Comparison of ENCODE assay signal across 9 mouse cellular contexts in the genomic region with DNA sequence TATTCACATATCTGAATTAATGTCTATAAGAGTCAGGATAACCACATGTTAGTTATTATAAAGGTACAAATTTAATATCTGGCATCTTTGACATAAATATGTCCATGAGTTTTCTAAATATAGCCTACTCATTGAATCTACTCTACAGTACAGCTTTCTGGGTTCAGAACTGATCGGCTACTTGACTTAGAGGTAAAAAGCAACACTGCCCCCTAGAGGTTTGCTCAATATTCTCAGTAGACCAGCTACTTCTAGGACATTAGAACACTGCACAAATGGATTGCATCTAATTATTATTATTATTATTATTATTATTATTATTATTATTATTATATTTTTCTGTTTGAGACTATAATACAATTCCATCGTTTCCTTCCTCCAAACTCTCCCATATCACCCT.
A peak's percentile ranks its signal among the peaks of the same experiment; 100 is the strongest.
DNase-seq lines count a peak whose midpoint lies in the region; ATAC-seq and TF ChIP-seq lines count a peak whose summit lies in the region.
"Had no signal": no experiment of that assay in that cellular context is flagged by ENCODE, and none has a peak within 500 bp of the region (broad histone marks: within the 10 kb centered on the region; RNA-seq: fewer than 3 reads in every experiment).

No protein-coding gene starts in this region.

- H3K9me3 ChIP-seq in stomach, postnatal 0 days (ENCODE audit: control insufficient read depth, low read length): no peaks in the 10 kb centered on the region

- no peak for ATAC-seq in stomach, postnatal 0 days (ENCODE audit: low FRiP score, low TSS enrichment)
- no peak for ATAC-seq in inflammation-experienced regulatory T-cells, adult 6 months
- ATAC-seq in megakaryocyte, adult 5-6 weeks (ENCODE audit: poor library complexity, severe bottlenecking): no peak

- WGBS in kidney, adult 2 months: 17% methylated on average over 2 of the region's 2 CpGs
- 24% methylated on average over 2 of the region's 2 CpGs for WGBS in stomach, postnatal 0 days

- H3K27ac ChIP-seq in kidney, adult 2 months (ENCODE audit: insufficient read depth, low read depth, low read length): no peak overlapping the region
- no peak overlapping the region for H3K27ac ChIP-seq in stomach, postnatal 0 days (replicated peaks)

- no peak overlapping the region for H3K4me2 ChIP-seq in stomach, postnatal 0 days (replicated peaks; ENCODE audit: low read depth)

- no peak overlapping the region for H3K4me3 ChIP-seq in kidney, adult 2 months (ENCODE audit: insufficient read depth, low read depth, low read length)
- H3K4me3 ChIP-seq in stomach, postnatal 0 days (ENCODE audit: low read depth, low read length): no peak overlapping the region

- TF ChIP-seq CTCF in kidney, adult 2 months (conservative IDR thresholded peaks at IDR 0.05; ENCODE audit: insufficient read depth, insufficient read length, low read depth, low read length): no peak
- TF ChIP-seq CTCF in stomach, postnatal 0 days (IDR thresholded peaks at IDR 0.05; ENCODE audit: low read depth): peak; percentile 64

- no peaks in the 10 kb centered on the region for H3K36me3 ChIP-seq in kidney, adult 2 months (ENCODE audit: control insufficient read depth, insufficient read depth, low read length)
- no peaks in the 10 kb centered on the region for H3K36me3 ChIP-seq in stomach, postnatal 0 days (ENCODE audit: control insufficient read depth, insufficient read depth, low read length)

- no peak overlapping the region for H3K9ac ChIP-seq in stomach, postnatal 0 days (ENCODE audit: low read length)

- no peak for TF ChIP-seq POLR2A in kidney, adult 2 months (IDR thresholded peaks at IDR 0.05; ENCODE audit: low read depth, low read length)

- no peaks in the 10 kb centered on the region for H3K4me1 ChIP-seq in kidney, adult 2 months (ENCODE audit: control insufficient read depth, insufficient read depth, low read length)
- H3K4me1 ChIP-seq in stomach, postnatal 0 days (replicated peaks; ENCODE audit: control insufficient read depth, insufficient read depth): no peaks in the 10 kb centered on the region

- DNase-seq in kidney, adult 2 months: peak; percentile 6
- no peak for DNase-seq in kidney, postnatal 14 days
- DNase-seq in right cerebral cortex, adult 18-20 months: peak; percentile 19
- DNase-seq in right cerebral cortex, postnatal 25 days: no peak
- peak; percentile 80 for DNase-seq in embryo, embryonic 10.5 days (ENCODE audit: low spot score)
- no peak for DNase-seq in stomach, postnatal 0 days (ENCODE audit: low spot score)
- DNase-seq: adrenal gland, adult 8-10 months had no signal

- no peak for TF ChIP-seq EP300 in stomach, postnatal 0 days (optimal IDR thresholded peaks at IDR 0.05)

- no peaks in the 10 kb centered on the region for H3K27me3 ChIP-seq in kidney, adult 2 months (replicated peaks; ENCODE audit: control insufficient read depth, insufficient read depth, low read length)
- no peaks in the 10 kb centered on the region for H3K27me3 ChIP-seq in stomach, postnatal 0 days (ENCODE audit: control insufficient read depth, insufficient read depth, low read length)

Comparison
In these comparisons a context has a peak if more than half of its experiments do, and no peak if none do; other contexts are left out.
1. DNase-seq: peak in kidney, adult 2 months (single experiment), right cerebral cortex, adult 18-20 months (single experiment) and embryo, embryonic 10.5 days (single experiment); none in kidney, postnatal 14 days (single experiment), right cerebral cortex, postnatal 25 days (single experiment) and stomach, postnatal 0 days (single experiment).